Mouse (Mus musculus) lung, adult 2 months (tissue): ENCODE measurements around the gene Wwox.

ENCODE experiments used
- CTCF ChIP-seq: fragments of 200-500 bp; IDR thresholded peaks from 2 replicates; pipeline ENCODE4 v1.5.1; 2011; ENCODE audit warnings: mild to moderate bottlenecking, low read length, control low read depth; ENCODE audit not compliant: insufficient read depth
- POLR2A ChIP-seq: fragments of 200-500 bp; IDR thresholded peaks from 2 replicates; pipeline ENCODE4 v1.6.1; 2011; ENCODE audit warnings: low read depth, mild to moderate bottlenecking, control low read depth, low read length, borderline replicate concordance; ENCODE audit errors: extremely low read depth

- TF ChIP-seq POLR2A (no peak), CTCF (no peak)
Observed at GRCm38 (mm10) chr8:115070225-115070624, 630.8 kb downstream of the Wwox start.
